Mouse (Mus musculus) brain, embryonic 14.5 days (tissue): ENCODE data around the gene Rbbp9.

Experiments used
- CTCF ChIP-seq: fragments of 200-500 bp; IDR thresholded peaks from 2 replicates; pipeline ENCODE4 v1.5.1; 2012; ENCODE audit warnings: inconsistent platforms, mild to moderate bottlenecking, moderate library complexity, borderline replicate concordance; ENCODE audit not compliant: insufficient read depth, insufficient read length; ENCODE audit errors: extremely low read depth
- POLR2A ChIP-seq: fragments of 200-500 bp; IDR thresholded peaks from 2 replicates; pipeline ENCODE4 v1.6.1; 2012; ENCODE audit warnings: mild to moderate bottlenecking, inconsistent platforms, borderline replicate concordance; ENCODE audit not compliant: poor library complexity, insufficient read depth, insufficient read length, severe bottlenecking; ENCODE audit errors: extremely low read depth

DNA sequence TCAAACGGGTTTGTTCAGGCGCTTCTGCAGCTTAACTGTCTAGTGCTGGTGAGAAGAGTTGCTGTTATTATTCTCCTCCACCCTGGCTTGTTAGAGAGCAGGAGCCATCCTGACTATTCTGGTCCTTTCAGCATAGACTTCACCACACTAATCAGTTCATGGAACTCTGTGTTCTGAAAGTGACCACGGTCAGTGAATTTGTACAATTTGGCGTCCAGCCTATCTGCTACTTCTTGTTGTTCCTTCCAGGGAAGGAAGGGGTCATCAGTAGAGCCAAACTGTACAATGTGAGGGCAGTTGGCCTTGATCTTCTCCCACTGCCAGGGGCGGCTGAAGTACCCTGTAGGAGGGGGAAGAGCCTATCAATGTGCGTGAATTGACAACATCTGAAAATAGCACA lies 7.0 kb downstream of the Rbbp9 start:
- TF ChIP-seq CTCF (no peak), POLR2A (no peak)
